Mouse (Mus musculus) gastrocnemius, postnatal 4 days (tissue): ENCODE measurements around the gene Cped1. TPM values are rescaled to one million over a fixed set of nuclear protein-coding genes. Genes with fewer than 3 reads are reported as not detected.

Experiments
- DNase-seq, 2 experiments: peaks; one replicate each; pipeline ENCODE4 v3.0.0; 2021 to 2022; ENCODE audit warnings: low spot score in 2 of 2, mixed read lengths in 2 of 2
- long read RNA-seq, 2 experiments: library from polyadenylated mRNA; stranded (forward); transcript quantifications; one replicate each; pipeline ENCODE4 v2.0.0; 2021
- total RNA-seq, 2 experiments: library from RNA; stranded (reverse); gene quantifications; 2 replicates each; pipeline ENCODE4 v1.2.3; 2021

Cped1 gene
- total RNA-seq: 10 to 100 TPM; 21.4 to 23.3 TPM
- long read RNA-seq, experiment 1, full-length matches to known transcripts: 11 of 21 reads
- long read RNA-seq, experiment 1, partial matches to known transcripts: 2 of 21 reads
- long read RNA-seq, experiment 1, other reads (novel, unspliced or antisense): 8 of 21 reads
- long read RNA-seq, experiment 2, full-length matches to known transcripts: 6 of 19 reads
- long read RNA-seq, experiment 2, partial matches to known transcripts: 3 of 19 reads
- long read RNA-seq, experiment 2, other reads (novel, unspliced or antisense): 10 of 19 reads

DNA sequence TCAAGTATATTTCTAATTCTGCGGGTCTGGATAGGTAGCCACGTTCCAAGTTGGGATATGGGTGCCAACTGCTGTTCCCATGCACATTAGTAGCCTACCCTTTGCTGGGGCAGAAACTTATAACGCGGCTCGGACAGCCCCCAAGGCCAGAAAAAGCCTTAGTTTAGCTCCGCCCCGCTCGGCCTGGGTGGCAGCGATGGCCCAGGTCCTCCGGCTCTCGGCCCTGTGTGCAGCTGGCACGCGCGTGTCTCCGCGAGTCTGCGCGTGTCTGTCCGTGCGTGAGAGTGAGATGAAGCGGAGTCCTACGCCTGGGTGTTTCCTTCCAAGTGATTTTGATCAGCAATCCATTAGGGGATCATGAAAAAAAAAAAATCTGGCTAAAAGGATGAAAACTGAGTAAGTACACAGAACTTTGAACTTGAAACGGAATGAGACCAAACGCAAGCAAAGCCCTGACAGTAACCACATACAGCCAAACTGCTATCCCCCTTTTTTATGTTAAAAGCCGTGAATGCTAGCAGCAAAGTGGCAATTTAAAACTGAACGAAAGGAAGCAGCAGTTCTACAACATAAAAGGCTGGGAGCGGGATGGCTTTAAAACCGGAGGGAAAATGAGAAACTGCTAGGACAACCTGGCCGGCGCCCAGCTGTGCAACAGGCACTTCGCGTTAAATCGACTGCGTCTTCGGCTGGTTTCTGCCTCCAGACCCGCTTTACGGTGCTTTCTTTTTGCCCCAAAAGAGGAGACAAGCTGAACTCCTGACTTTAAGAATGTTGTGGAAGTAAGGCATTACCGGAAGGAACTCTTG is at the start of gene Cped1:
TSS of gene Cped1 (plus strand) at position 185 of the 809 bp plus-strand sequence.
- DNase-seq: peak; percentile 51 to 74

DNA sequence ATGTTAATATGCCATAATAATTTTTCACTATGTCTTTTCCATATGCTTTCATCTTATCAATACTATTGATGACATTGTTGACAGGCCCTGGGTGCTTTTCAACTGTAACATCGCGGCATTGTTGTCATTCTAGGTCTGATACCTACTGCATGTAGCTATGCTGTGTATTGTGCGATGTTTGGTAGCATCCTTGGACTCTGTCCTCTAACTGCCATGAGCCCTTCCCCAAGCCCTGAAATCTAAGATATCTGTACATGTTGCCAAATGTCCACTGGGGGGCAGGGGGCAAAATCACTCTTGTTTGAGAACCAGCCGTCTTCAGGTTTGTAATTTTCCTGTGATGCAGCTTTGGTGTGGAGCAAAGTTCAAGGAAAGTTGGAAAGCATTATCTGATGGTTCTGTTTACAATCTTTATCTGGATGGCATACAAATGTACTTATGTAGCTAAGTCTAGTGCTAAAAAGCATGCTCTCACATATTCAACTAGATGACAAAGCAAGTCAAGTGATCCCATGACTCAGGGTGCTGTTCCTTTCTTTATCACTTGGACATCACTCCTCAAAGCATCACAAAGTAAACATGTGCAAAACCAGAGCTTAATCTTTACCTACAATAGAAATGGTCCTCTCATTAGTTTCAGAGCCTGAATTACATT is 47.6 kb upstream of the Cped1 start:
- no peak for DNase-seq

DNA sequence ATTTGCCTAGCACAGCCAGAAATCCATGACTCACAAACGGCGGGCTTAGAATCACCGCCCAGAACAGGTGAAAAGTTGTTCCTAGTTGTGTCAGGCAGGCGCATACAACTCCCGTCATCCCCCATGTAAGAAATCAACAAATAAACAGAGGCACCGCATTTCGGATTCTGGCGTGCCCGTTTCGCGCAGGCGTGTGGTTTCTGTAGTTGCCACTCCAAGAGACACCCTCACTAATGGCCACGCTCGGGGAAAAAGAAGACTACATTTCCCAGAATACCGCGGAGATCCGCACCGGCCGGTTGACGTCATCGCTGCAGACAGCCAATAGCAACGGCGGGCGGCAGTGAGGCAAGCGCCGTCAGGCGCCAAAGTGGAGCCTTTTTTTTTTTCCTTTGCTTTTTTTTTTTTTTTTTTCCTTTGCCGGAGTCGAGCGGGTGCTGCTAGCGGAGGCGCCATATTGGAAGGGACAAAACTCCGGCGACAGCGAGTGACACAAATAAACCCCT is 36.4 kb upstream of the Cped1 start, which contains the start of gene Ing3:
TSS of gene Ing3 (plus strand) at position 346 of the 506 bp plus-strand sequence.
- DNase-seq: peak; percentile 89 to 97

DNA sequence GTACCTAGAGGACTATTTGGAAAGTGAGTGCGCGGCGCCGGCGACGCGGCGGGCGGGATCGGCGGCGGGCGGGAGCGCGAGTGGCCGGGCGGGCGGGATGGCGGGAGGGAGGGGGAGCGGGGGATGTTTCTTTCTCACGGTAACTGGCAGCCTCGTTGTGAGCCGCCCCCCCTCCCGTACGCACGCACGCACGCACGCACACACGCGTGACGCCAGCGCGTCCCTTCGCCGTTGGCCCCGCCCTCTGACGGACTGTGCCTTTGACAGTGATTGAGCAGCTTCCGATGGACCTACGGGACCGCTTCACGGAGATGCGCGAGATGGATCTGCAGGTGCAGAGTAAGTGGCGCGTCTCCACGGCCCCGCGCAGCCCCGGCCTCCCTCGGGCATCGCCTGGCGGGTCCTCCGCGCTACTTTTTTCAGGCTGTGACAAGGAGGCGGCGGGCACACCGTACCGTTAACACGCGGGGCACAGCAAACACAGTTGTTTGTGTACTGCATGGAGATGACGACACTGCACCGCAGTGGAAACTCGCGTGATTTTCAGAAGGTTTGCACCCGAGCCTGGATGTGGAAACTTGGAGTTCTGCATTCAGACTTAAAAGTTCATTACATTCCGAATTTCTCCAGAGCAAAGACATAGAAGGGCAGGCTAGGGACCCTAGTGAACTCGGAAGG is 35.8 kb upstream of the Cped1 start:
- DNase-seq: peak; percentile 89 to 97

DNA sequence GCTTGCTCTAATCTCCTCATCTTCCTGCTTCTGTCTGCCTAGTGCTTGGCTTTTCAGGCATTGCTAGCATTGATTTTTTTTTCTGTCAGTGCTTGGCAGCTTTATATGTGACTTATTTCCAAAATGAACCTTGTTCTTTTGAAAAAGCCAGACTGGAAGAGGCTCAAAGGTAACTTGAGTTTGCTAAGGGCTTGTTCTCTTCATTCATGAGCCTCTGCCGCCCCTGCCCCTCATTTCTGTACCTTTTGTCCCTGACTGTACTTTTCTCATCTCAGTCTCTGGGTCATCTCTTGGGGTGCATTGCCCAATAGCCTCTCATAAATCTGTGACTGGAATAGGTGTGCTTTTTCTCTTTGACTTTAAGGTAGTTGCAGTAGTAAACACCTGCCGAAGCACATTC is 35.0 kb upstream of the Cped1 start:
- DNase-seq: no peak

DNA sequence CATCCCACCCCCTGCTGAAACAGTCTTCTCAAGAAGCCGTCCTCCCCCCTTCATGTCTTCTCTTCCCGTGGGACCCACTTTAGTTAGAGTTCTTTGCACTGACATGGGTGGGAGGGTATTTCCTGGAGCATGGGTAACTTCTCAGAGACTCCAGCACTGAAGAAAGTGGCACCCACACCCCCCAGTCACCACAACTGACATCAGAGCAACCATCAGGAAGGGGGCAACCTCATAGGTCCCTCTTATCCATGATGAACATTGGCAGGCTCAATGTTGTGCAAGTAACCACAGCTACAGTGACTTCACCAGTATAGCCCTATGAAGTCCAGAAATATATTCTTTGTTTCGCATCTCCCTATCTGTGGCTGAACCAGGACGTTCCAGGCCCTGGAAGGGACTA is 30.2 kb upstream of the Cped1 start:
- DNase-seq: no peak

DNA sequence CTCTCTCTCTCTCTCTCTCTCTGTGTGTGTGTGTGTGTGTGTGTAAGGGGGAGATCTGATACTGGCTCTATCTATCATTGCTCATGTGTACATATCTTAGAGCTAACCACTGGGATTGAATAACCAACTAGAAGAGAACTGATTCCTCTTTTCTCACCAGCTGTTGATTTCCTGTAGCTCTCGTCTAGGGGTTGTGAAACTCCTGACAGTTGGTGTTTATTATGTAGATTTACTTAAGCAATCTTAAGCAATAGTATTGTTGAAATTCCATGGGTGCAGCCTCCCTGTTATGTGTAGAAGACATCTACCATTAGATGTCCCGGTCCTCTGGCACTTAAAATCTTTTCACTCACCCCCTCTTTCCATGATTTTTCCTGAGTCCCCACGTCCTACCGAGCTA is 26.8 kb upstream of the Cped1 start:
- no peak for DNase-seq

DNA sequence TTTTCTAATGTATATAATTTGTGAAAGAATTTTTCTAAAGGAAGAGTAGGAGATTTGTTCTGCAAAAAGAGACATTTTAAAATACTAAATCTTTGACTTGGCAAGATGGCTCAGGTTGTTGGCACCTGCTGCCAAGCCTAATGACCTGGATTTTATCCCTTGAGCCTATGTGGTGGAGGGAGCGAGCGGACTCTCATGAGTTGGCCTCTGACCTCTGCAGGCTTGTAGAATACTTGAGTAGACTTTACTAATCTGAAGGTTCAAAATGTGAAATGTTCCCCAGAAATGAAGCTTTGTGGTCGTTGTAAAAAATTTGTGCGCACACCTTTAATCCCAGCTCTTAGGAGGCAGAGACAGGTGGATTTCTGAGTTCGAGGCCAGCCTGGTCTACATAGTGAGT is 25.8 kb upstream of the Cped1 start:
- DNase-seq: no peak

DNA sequence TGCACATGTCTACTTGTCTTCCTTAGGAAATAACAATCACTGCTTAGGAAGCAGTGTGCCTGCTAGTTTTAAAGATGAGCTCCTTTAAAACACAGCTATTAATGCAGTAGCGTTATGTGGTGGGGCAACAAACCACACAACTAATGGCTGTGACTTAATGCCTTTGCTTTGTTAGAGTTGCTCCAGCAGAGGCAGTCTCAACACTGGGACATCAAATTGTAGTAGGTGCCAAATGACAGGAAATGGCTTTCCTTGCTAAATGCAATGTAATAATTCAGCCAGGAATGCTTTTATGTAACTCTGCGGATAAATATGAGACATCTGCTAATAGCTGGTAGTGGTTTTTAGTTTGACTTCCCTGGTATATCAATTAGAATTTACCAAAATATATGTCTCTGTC is 8.2 kb upstream of the Cped1 start:
- DNase-seq: no peak

DNA sequence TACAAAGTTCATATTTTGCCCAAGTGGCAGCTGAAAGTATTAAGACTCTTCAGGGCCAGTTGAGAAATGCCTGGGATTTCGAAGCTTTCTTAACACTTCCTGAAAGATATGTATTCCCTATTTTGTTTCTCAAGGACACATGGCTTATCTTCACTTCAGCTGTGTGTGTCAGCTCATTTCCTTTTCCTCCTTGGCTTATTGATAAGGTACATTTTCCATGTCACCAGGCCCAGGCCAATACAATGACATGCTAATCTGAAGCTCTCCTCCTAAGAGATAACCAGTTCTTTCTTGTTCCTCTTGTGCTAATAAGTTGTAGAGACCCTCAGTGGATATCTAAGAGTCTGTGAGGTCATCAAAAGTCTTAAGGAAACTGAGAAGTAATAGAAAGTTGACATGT is 4.6 kb upstream of the Cped1 start:
- DNase-seq: no peak

DNA sequence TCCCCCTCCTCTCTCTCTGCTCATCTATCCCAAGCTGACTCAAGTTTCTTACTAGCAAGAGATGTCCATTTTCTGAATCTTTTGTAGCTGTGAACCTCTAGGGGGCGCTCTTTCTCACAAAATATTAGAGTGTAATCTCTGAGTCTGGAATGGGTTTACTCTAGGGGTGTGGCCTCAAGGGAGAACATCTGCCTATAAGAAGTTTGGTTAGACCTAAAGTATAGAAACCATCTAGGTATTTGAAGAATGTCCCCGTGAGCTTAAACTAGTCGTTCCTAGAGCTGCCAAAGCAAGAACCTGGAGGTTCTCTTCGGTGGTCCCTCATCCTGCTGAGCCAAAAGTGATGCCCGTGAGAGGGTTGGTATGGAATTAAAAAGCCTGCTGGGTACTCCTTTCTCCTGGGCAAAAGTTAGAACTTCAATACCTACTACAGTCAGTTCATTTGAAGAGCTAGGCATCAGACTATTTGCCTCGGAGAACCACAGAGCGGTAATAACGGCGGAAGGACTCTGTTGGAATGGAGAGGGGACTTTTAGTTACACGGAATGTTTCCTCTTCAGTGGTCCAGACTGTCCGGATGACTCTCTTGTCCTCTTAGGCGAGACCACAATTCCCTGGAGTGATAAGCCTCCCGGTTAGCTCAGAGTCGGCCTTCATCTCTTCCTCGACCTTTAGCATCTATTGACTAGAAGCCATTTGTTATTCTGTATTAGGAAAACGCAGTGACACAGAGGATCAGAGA is 555 bp upstream of the Cped1 start:
- peak in 1 of 2 experiments; percentile 73 for DNase-seq

DNA sequence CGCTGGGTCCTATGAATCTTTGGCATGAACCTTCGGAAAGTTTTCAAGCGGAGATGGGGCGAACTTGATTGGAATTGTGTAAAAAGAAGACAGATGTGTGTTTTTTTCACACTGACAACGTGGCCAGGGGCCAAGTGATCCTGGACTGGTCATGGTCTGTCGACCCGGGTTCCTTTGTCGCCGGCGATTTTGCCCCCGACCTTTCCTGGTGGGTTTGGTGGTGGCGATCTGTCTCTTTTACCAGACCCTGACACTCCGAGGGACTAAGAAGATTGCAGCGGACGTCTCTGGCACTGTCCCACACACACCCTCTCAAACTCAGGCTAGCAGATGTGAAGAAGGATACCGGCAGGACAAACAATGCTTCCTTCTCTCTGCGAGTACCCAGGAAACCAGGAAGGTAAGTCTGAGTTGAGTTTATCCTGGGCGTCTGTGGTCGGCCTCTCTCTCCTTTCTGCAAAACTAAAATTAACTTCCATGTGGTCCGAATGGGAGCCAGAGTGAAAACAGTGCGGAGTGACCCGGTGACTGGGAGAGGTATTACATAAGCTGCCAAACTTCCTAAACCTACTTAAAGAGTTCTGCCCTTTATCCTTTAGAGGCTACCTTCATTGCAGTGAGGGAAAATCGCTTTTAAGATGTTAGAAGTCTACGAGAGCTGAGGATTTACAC is 1.1 kb downstream of the Cped1 start:
- DNase-seq: peak in 1 of 2 experiments; percentile 55

DNA sequence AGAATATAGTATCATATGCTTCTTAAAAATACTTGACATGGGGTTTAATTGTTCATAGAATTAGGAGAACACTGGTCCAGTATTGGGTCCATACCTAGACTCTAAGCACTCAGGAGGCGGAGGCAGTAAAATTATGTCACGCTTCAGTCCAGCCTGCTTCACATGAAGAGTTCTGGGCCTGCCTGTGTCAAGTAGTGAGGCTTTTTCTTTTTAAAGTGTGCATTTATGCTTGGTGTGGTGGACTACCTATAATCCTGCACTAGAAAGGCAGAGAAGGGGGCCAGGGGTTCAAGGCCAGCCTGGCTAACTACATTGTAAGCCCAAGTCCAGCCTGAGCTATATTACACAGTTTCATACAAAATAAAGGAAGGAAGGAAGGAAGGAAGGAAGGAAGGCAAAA is 1.8 kb downstream of the Cped1 start:
- no peak for DNase-seq

DNA sequence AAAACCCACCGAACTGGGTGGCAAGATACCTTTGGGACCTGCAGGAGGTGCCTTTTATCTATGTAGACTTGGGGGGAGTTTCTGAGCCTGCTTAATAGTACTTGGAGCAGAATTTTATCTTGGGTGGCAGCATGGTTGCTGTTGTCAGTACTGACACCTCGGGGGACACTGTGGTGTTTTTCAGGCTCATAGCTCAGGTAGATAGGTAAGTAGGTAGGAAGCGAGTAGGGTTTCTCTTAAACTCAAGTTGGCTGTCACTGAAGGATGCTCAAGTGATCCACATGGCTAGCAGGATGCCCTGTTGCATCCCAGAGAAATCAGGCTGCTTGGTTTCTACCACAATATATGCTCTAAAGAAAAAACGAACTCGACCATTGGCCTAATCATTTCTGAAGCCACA is 2.6 kb downstream of the Cped1 start:
- DNase-seq: no peak

DNA sequence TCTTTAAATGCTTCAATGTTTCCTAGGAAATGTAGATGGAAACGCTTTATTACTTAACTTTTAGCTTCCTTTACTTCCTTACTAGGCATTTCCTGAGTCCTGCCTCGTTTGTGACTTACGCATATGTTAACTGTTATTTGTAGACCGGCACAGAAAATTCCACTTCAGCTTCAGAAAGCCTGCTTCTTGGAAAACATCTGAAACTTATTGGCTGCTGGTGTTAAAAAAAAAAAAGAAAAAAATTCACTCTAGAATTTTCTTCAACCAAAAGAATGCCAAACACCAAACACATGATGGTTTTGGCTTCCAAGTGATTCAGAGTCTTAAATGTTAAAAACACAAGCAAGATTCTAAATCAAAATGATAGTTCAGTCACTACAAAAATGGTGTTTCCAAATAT is 3.4 kb downstream of the Cped1 start:
- no peak for DNase-seq

DNA sequence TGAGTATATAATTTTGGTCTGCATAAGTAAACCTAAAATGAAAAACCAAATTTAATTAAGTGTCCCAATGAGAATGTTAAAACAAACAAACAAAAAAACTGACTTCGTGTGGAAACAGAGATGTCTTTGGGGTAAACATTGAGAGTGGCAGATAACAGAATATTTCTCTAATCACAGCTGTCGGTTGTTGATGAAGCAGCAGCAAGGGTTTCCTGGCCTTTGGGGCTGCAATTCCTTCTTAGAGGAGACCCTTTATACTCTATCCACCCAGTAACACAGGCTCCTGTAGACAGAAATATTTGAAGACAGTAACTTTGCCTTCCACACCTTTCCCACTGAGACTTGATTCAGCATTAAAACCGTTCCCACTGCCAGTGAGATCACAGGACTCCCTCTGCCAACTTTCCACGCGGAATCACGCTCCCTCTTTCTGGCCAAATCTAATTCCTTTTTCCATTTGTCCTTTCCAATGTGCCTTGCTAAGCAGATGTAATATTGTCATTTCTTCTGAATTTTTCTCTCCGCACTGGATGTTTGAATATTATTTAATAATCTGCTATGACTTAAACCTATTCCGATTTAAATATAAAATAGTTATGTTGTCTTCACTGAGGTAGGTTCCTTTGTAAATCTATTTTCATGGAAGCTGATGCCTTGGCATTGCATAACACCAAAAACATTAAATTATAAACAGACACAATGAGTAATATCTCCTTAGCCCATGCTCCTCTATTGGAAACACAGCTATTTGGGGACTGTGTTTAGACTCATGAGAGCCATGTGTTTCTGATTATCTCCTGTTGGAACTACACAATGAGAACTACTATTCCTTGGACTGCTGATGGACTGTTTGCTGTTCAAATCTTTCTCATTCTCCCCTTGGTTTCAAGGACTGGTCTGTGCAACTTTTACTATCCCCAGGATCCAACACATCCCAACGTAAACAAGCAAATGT is 4.7 kb downstream of the Cped1 start:
- DNase-seq: peak in 1 of 2 experiments; percentile 40

DNA sequence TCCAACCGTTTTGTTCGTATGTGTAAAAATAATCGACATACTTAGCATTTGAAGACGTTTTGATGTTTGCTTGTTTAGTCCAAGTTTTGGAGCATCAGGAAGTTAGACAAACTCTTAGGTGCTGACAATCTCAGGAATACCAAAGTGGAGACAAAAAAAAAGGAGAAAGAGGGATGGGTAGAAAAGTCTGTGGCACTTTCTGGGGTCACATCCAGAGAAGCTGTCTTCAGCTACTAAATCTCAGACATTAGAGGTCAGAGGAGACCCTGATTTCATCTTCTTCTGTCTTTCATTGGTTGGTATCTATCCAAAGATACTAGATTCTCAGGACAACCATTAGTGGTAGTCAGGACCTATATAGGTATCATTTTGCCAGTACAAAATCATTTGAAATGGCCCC is 5.4 kb downstream of the Cped1 start:
- DNase-seq: no peak

DNA sequence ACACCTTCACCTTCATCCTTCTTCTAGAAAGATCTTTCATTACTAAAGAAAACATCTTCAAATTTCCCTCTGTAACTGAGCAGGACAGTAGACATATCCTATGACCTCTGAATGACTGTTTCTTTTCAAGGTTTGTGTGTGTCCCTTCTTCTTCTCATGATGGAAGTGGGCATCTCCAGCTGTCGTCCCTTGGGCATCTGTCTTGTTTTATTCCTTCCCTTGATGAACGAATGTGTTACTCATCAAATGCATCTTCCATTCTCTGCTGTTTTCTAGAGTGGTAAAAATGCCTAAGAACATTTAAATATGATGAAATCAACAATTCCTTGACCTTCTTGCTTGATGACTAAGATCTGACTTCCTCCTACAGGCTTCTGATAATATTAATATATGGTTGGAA is 7.4 kb downstream of the Cped1 start:
- no peak for DNase-seq

DNA sequence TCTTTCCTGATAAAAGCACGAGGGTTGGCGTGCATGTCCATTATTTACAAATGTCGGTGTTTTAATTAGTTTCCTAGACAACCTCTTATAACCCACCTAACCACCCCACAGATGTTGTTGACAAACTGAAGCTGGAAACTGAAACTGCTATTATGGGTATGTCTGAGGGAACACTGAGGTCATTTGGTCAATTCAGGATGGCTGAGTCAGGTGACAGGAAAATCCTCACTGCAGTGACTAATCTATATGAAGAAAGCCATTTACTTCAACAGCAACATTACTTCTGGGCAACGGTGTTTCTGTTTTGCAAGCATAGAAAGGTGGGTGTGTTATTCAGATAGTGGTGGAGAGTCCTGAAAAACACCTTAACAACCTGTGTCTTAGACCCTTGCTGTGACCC is 12.4 kb downstream of the Cped1 start:
- no peak for DNase-seq
